Mouse (Mus musculus) bone marrow macrophage, adult 2 months (primary cell): ENCODE results near the gene Ptgds. TPM values are rescaled to one million over a fixed set of nuclear protein-coding genes. Genes with fewer than 3 reads are reported as not detected.
A peak's percentile ranks its signal among the peaks of the same experiment; 100 is the strongest.

Source experiments
- H3K27ac ChIP-seq: 2 replicates; pipeline ENCODE4 v1.5.1; 2012; ENCODE audit warnings: low read depth, low read length; ENCODE audit not compliant: insufficient read depth
- H3K4me1 ChIP-seq: 2 replicates; pipeline ENCODE4 v1.6.1; 2012; ENCODE audit warnings: low read length; ENCODE audit not compliant: control insufficient read depth, insufficient read depth
- H3K4me3 ChIP-seq: 2 replicates; pipeline ENCODE4 v1.5.1; 2012; ENCODE audit warnings: mild to moderate bottlenecking, low read length, moderate library complexity; ENCODE audit not compliant: insufficient read depth
- CTCF ChIP-seq: IDR thresholded peaks from 2 replicates; pipeline ENCODE4 v1.5.1; 2012; ENCODE audit warnings: low read depth, mild to moderate bottlenecking, low read length, moderate library complexity
- POLR2A ChIP-seq: IDR thresholded peaks from 2 replicates; pipeline ENCODE4 v1.6.1; 2012; ENCODE audit warnings: mild to moderate bottlenecking, low read depth, low read length, borderline replicate concordance
- polyA plus RNA-seq: library from polyadenylated mRNA; stranded (reverse); fragments of >200 nt; gene quantifications from 2 replicates; pipeline ENCODE4 v1.2.4, GENCODE M21; 2012; ENCODE audit not compliant: missing spikeins, insufficient read depth, insufficient read length

The Ptgds gene
- polyA plus RNA-seq, 1 experiment = not detected

DNA sequence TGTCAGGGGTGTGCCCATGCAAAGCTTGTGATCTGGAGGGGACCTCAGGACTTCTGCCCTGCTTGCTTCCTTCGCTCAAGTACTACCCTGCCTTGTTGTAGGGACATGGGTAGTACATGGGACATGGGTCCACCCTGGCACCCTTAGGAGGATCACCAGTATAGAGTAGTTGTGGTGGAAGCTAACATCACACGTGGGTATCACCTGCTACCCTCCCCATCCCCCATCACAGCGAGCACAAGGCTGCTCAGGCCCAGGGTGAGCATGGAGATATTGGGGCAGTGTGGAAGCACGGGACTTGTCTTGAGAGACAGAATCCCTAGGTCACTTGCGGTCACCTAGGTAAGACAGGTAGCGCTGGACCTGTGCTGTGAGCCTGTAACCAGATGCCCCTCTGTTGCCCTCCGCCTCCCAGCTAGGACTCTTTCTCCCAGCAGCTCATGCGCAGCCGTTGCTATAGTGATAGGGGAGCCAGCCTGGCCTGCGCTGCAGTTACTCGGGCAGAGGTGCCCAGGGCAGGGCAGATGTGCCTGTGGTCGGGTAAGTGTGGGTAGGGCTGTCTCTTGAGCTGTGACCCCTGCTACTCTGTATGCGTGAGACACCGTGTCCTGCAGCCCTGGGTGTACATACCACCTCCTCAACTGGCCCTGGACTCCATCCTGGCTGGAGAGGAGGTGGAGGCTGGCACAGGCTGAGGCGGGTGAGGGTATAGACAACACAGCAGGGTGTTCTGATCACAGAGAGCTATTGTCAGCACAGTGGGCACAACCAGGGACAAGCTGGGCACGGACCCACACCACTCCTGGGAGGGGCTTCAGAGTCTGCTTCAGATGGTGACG is 39.2 kb downstream of the Ptgds start:
- Histone ChIP-seq H3K4me1 (peaks cover 10% of the 10 kb centered on the region), H3K27ac (no peak overlapping the region), H3K4me3 (no peak overlapping the region)
- no peak for TF ChIP-seq POLR2A
- no peak for TF ChIP-seq CTCF

DNA sequence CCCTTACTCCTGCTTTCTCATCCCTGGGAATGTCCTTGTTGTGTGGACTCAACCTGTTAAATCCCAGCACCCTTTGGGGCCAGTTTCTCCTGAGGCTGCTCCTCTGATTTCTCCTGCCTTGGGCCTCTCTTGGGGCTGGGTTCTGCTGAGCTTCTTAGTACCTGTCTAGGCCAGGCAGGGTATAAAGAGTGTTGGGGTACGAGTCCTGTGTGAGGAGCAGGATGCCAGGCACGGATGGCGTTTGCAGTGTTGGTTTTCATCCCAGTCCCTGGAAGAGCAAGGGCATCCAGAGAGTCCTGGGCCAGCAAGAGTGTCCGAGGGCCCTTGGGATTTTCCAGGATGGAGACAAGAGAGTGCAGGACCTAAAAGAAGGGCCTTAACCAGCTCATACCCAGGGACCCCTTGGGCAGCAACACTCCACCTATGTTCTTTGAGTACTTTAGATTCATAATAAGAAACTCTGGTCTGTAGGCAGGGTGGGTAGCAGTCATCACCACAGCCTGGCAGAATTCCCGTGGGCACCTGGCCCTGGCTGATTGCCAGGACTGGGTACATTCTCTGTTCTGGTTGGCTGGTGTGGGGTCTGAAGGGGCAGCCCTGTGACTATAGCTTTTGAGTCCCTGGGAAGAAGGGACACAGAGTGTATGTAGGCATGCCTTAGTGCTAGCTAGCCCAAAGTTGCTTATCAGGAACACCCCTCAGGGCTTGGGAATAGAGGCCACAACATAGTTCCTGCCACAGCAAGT is 40.2 kb downstream of the Ptgds start:
- Histone ChIP-seq H3K4me3 (peak overlapping the region; percentile 77), H3K27ac (no peak overlapping the region), H3K4me1 (peaks cover 10% of the 10 kb centered on the region)
- TF ChIP-seq POLR2A = no peak
- TF ChIP-seq CTCF = no peak

DNA sequence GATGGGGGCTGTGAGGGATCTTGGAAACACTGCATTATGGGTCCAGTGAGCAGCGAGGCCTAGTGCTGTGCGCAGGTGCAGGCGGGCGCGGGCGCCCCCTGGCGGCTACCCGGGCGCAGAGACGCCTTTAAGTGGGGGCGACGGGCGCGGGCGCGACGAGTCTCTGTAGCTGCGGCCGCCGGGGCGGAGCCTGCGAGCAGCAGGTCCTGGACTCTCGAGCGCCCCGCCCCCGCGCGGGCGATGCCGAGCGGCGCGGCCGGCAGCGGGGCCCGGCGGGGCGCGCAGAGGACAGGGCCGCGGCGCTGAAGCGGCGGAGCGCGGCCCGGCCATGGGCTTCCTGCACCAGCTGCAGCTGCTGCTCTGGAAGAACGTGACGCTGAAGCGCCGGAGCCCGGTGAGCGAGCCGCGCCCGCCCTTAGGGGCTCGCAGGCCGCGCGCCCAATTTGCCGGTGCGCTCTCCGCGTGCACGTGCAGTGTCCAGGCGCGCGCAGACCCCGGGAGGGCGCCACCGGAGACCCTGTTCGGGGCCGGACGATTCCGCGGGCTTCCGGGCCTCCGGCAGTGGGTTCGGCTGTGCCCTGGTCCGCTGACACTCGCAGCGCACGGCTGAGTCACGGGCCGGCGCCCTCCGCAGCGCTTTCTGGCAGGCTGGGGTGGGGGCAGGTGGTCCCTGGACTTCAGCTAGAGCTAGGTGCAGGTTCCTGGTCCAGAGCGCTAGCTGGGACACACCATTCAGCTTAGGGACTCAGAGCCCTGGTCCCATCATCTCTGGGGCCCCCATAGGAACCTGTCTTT is 41.2 kb downstream of the Ptgds start, which contains the start of gene Abca2:
Abca2 (plus strand) TSS at position 262 of the 795 bp plus-strand sequence.
- no peak within 1 kb of the TSS for H3K27ac ChIP-seq
- peaks cover 15% of the 10 kb centered on the region for H3K4me1 ChIP-seq
- TF ChIP-seq POLR2A (no peak), CTCF (peak; percentile 59)
- H3K4me3 ChIP-seq = peak within 1 kb of the TSS; percentile 77

DNA sequence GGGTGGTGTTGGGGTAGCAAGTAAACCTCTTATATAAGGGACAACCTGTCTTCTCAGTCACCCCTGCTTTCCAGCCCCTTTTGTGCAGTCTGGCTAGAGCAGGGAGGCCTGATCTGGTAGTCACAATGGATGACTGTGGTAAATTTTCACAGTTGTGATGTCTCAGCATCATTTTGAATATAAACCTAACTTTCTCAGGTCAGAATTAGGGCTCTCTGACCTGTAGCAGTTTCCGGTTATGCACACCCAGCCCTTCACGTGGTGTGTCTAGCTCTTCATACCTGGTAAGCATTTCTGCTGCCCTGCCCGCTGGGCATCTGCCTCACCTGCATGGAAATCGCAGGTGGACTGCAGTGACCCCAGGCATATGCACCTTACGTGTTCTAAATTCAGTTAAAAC is 42.6 kb downstream of the Ptgds start:
- no peak overlapping the region for H3K27ac ChIP-seq
- TF ChIP-seq CTCF (no peak), POLR2A (no peak)
- no peak overlapping the region for H3K4me3 ChIP-seq
- H3K4me1 ChIP-seq = peaks cover 26% of the 10 kb centered on the region

DNA sequence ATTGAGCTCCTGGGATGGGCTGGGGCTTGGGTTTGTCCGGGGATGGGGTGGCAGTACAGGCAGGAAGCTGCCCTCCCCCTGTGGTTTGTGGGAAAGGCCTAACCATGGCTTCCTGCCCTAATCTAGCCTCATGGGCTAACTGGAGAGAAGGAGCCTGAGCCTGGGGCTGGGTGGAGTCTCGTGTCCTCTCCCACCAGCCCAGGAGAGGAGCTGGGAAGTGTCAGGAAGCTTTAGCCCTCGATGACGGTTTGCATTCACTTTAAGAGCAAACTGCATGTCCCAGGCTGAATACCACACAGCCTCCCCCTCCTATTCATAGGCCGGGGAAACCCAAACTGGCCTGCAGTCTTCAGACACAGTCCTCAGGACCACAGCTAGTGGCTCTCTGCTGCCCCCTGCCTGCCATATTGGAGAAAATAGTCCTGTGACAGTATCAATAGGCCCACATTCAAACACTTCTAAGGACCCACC is 43.1 kb downstream of the Ptgds start:
- peak; percentile 83 for TF ChIP-seq CTCF
- no peak for TF ChIP-seq POLR2A
- peak overlapping the region; percentile 15; the same call in 1 of the 2 replicates for H3K27ac ChIP-seq
- no peak overlapping the region for H3K4me3 ChIP-seq
- H3K4me1 ChIP-seq = peaks cover 28% of the 10 kb centered on the region

DNA sequence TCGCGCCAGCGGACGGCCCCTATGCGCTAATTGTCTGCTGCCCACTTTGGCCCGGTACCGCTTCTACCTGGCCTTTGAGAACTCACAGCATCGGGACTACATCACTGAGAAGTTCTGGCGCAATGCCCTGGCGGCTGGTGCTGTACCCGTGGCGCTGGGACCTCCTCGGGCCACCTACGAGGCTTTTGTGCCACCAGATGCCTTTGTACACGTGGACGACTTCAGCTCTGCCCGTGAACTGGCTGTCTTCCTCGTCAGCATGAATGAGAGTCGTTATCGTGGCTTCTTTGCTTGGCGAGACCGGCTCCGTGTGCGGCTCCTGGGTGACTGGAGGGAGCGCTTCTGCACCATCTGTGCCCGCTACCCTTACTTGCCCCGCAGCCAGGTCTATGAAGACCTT is 44.4 kb downstream of the Ptgds start:
- peaks cover 28% of the 10 kb centered on the region for H3K4me1 ChIP-seq
- TF ChIP-seq POLR2A (no peak), CTCF (no peak)
- H3K27ac ChIP-seq = no peak overlapping the region
- H3K4me3 ChIP-seq = no peak overlapping the region

DNA sequence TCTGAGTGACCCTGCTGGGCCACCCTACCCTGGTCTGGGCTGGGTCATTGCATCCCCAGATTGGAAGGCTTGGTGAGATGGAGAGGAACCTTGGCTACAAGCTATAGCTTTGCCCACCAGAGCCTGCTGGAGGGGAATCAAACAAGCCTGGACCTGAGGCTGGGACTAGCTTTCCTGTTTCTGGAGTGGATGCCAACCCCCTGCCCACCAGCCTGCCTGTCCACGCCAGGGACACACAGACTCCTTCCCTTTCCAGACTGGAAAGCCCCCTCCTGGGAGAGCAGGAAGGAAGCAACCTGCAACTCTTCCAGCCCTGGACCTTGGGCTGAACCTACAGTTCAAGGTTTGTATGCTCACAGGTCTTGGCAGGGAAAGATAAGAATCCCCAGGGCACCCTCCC is 46.2 kb downstream of the Ptgds start:
- no peak overlapping the region for H3K27ac ChIP-seq
- TF ChIP-seq POLR2A (no peak), CTCF (no peak)
- H3K4me1 ChIP-seq = peaks cover 28% of the 10 kb centered on the region
- H3K4me3 ChIP-seq = no peak overlapping the region

DNA sequence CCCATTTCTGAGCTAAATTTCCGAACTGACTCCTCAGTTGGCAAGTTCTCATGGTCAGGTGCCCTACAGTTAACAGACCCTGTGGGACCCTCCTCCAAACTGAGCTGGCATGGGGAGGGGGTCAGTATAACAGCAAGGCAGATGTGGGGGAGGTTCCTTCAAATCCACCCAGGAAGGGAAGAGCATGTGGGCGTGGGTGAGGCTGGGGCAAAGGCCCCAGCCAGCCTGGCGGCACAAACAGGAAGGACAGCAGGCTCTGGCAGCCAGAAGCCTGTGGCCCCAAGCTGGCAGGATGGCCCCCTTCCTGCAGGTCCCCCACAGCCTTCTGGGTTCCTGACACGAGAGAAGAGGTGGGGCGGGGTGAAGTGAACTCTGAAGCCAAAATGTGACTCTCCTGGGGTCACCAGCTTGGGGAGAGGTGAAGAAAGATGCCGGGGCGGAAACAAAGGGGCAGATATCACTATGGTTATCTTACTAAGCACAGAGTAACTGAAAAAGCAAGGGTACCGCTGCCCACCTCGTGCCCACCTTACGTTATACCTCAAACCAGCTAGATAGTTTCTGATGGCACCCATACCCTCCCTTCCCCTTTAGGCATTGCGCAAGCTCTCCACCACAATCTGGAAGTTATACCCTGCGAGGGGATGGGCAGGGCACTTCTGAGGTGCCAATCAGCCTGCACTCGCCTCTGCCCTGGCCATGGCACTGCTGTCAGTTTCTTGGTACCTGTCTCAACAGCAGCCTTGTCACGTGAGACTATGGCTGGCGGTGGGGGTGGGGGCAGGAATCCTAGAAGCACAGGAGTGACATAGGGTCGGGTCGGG is 47.0 kb downstream of the Ptgds start, which contains the start of gene Fut7:
Fut7 (plus strand) TSS at position 681 of the 824 bp plus-strand sequence.
- H3K4me3 ChIP-seq = peak within 1 kb of the TSS; percentile 32; the same call in 1 of the 2 replicates
- peak within 1 kb of the TSS; percentile 89 for H3K27ac ChIP-seq
- TF ChIP-seq CTCF (no peak), POLR2A (no peak; the same call in 1 of the 2 replicates)

DNA sequence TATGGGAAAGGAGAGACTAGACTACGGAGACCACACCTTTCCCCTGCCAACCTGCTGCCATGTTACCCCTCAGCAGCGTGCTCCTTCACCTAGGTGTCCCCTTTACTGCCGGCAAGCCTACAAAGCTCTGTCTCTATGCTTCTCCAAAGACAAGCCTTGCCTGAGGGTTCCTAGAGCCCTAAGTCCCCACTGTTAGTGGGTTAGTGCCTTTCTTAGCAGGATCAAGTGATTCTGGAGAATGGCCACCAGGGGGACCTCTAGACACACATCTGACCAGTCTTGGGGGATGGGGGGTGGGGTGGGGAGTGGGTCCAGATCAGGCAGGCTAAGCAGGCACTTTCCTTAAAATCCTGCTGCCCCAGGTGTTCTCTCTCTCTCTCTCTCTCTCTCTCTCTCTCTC is 48.0 kb downstream of the Ptgds start:
- TF ChIP-seq POLR2A = no peak
- TF ChIP-seq CTCF = peak; percentile 62
- Histone ChIP-seq H3K4me3 (no peak overlapping the region), H3K4me1 (peaks cover 25% of the 10 kb centered on the region), H3K27ac (peak overlapping the region; percentile 89; the same call in 1 of the 2 replicates)

More for the DNA sequence above, 47.0 kb downstream of the Ptgds start, which contains the start of gene Fut7:
- peaks cover 25% of the 10 kb centered on the region for H3K4me1 ChIP-seq
